Mouse (Mus musculus): ENCODE data around the gene Hoxa7. TPM values are rescaled to one million over a fixed set of nuclear protein-coding genes. Genes with fewer than 3 reads are reported as not detected.

The Hoxa7 gene
- total and polyA plus RNA-seq, 3 experiments = 0.25 to 0.50 (median 0.31) TPM

- DNase-seq = peak in 1 of 2 experiments; percentile 15
- intact Hi-C loops (cut with DNase I) = no loop called here
- TF ChIP-seq EP300 (IDR thresholded peaks at IDR 0.05; ENCODE audit: insufficient read depth, low read depth, low read length) = no peak
- TF ChIP-seq POLR2A (IDR thresholded peaks at IDR 0.05; ENCODE audit: insufficient read depth, low read depth, low read length) = no peak
- TF ChIP-seq CTCF (IDR thresholded peaks at IDR 0.05) = no peak
- Histone ChIP-seq H3K4me1 (ENCODE audit: control insufficient read depth, insufficient read depth, low read length) (no peaks in the 10 kb centered on the region), H3K27me3 (ENCODE audit: control insufficient read depth, insufficient read depth, low read length) (peaks cover 44% of the 10 kb centered on the region), H3K79me2 (replicated peaks; ENCODE audit: control insufficient read depth, insufficient read depth, low read length) (no peaks in the 10 kb centered on the region), H3K4me3 (no peak overlapping the region), H3K36me3 (ENCODE audit: control insufficient read depth, insufficient read depth, low read length) (no peaks in the 10 kb centered on the region), H3K9ac (ENCODE audit: low read depth, low read length) (no peak overlapping the region), H3K27ac (no peak overlapping the region)
- 9% methylated on average over 3 of the region's 3 CpGs for WGBS
Measured at GRCm38 (mm10) chr6:52246916-52247315, 25.3 kb upstream of the Hoxa7 start.

GRCm38 (mm10) chr6:52246403-52246803 lies 24.7 kb upstream of the Hoxa7 start:
- Histone ChIP-seq H3K36me3 (ENCODE audit: control insufficient read depth, insufficient read depth, low read length) (no peaks in the 10 kb centered on the region), H3K27me3 (ENCODE audit: control insufficient read depth, insufficient read depth, low read length) (peaks cover 42% of the 10 kb centered on the region), H3K4me1 (ENCODE audit: control insufficient read depth, insufficient read depth, low read length) (no peaks in the 10 kb centered on the region), H3K4me3 (no peak overlapping the region), H3K27ac (no peak overlapping the region), H3K9ac (ENCODE audit: low read depth, low read length) (no peak overlapping the region), H3K79me2 (replicated peaks; ENCODE audit: control insufficient read depth, insufficient read depth, low read length) (no peaks in the 10 kb centered on the region)
- no peak for TF ChIP-seq EP300 (IDR thresholded peaks at IDR 0.05; ENCODE audit: insufficient read depth, low read depth, low read length)
- no peak for TF ChIP-seq POLR2A (IDR thresholded peaks at IDR 0.05; ENCODE audit: insufficient read depth, low read depth, low read length)
- TF ChIP-seq CTCF (IDR thresholded peaks at IDR 0.05) = no peak
- intact Hi-C loops (cut with DNase I) = no loop called here
- WGBS = 5% methylated on average over 26 of the region's 26 CpGs
- peak in 1 of 2 experiments; percentile 46 for DNase-seq

- H3K4me3 ChIP-seq = no peak within 1 kb of the TSS
- no peak for DNase-seq
- no peaks in the 10 kb centered on the region for H3K79me2 ChIP-seq (replicated peaks; ENCODE audit: control insufficient read depth, insufficient read depth, low read length)
- no peak within 1 kb of the TSS for H3K9ac ChIP-seq (ENCODE audit: low read depth, low read length)
- intact Hi-C loops (cut with DNase I) = no loop called here
- no peaks in the 10 kb centered on the region for H3K36me3 ChIP-seq (ENCODE audit: control insufficient read depth, insufficient read depth, low read length)
- H3K4me1 ChIP-seq (ENCODE audit: control insufficient read depth, insufficient read depth, low read length) = no peaks in the 10 kb centered on the region
- no peak for TF ChIP-seq CTCF (IDR thresholded peaks at IDR 0.05)
- no peak for TF ChIP-seq POLR2A (IDR thresholded peaks at IDR 0.05; ENCODE audit: insufficient read depth, low read depth, low read length)
- no peak for TF ChIP-seq EP300 (IDR thresholded peaks at IDR 0.05; ENCODE audit: insufficient read depth, low read depth, low read length)
- 3% methylated on average over 20 of the region's 20 CpGs for WGBS
- peaks cover 40% of the 10 kb centered on the region for H3K27me3 ChIP-seq (ENCODE audit: control insufficient read depth, insufficient read depth, low read length)
- no peak within 1 kb of the TSS for H3K27ac ChIP-seq
Measured at GRCm38 (mm10) chr6:52245757-52246142, 24.1 kb upstream of the Hoxa7 start, which contains the start of gene Hoxa11. Gene Hoxa11, minus strand, starts transcription at chr6:52245810.

GRCm38 (mm10) chr6:52245040-52245756 lies 23.5 kb upstream of the Hoxa7 start:
- H3K27ac ChIP-seq = no peak overlapping the region
- no peak overlapping the region for H3K4me3 ChIP-seq
- TF ChIP-seq EP300 (IDR thresholded peaks at IDR 0.05; ENCODE audit: insufficient read depth, low read depth, low read length) (no peak), POLR2A (IDR thresholded peaks at IDR 0.05; ENCODE audit: insufficient read depth, low read depth, low read length) (no peak), CTCF (IDR thresholded peaks at IDR 0.05) (no peak)
- no peaks in the 10 kb centered on the region for H3K79me2 ChIP-seq (replicated peaks; ENCODE audit: control insufficient read depth, insufficient read depth, low read length)
- no peaks in the 10 kb centered on the region for H3K36me3 ChIP-seq (ENCODE audit: control insufficient read depth, insufficient read depth, low read length)
- no peak overlapping the region for H3K9ac ChIP-seq (ENCODE audit: low read depth, low read length)
- 4% methylated on average over 71 of the region's 71 CpGs for WGBS
- DNase-seq = peak in 1 of 2 experiments; percentile 41
- H3K4me1 ChIP-seq (ENCODE audit: control insufficient read depth, insufficient read depth, low read length) = no peaks in the 10 kb centered on the region
- intact Hi-C loops (cut with DNase I) = no loop called here
- H3K27me3 ChIP-seq (ENCODE audit: control insufficient read depth, insufficient read depth, low read length) = peaks cover 40% of the 10 kb centered on the region

GRCm38 (mm10) chr6:52244471-52245039 lies 22.9 kb upstream of the Hoxa7 start:
- intact Hi-C loops (cut with DNase I) = no loop called here
- no peak overlapping the region for H3K27ac ChIP-seq
- H3K79me2 ChIP-seq (replicated peaks; ENCODE audit: control insufficient read depth, insufficient read depth, low read length) = no peaks in the 10 kb centered on the region
- DNase-seq = peak in 1 of 2 experiments; percentile 22
- no peaks in the 10 kb centered on the region for H3K36me3 ChIP-seq (ENCODE audit: control insufficient read depth, insufficient read depth, low read length)
- peaks cover 43% of the 10 kb centered on the region for H3K27me3 ChIP-seq (ENCODE audit: control insufficient read depth, insufficient read depth, low read length)
- 6% methylated on average over 23 of the region's 23 CpGs for WGBS
- H3K4me3 ChIP-seq = no peak overlapping the region
- H3K9ac ChIP-seq (ENCODE audit: low read depth, low read length) = no peak overlapping the region
- TF ChIP-seq EP300 (IDR thresholded peaks at IDR 0.05; ENCODE audit: insufficient read depth, low read depth, low read length) = no peak
- no peak for TF ChIP-seq POLR2A (IDR thresholded peaks at IDR 0.05; ENCODE audit: insufficient read depth, low read depth, low read length)
- TF ChIP-seq CTCF (IDR thresholded peaks at IDR 0.05) = no peak
- H3K4me1 ChIP-seq (ENCODE audit: control insufficient read depth, insufficient read depth, low read length) = no peaks in the 10 kb centered on the region; the same call in 1 of the 2 replicates

GRCm38 (mm10) chr6:52243681-52244121 lies 22.0 kb upstream of the Hoxa7 start:
- Histone ChIP-seq H3K9ac (ENCODE audit: low read depth, low read length) (no peak overlapping the region), H3K27me3 (ENCODE audit: control insufficient read depth, insufficient read depth, low read length) (peaks cover 41% of the 10 kb centered on the region), H3K4me3 (no peak overlapping the region), H3K36me3 (ENCODE audit: control insufficient read depth, insufficient read depth, low read length) (no peaks in the 10 kb centered on the region), H3K79me2 (replicated peaks; ENCODE audit: control insufficient read depth, insufficient read depth, low read length) (no peaks in the 10 kb centered on the region), H3K27ac (no peak overlapping the region), H3K4me1 (ENCODE audit: control insufficient read depth, insufficient read depth, low read length) (no peaks in the 10 kb centered on the region; the same call in 1 of the 2 replicates)
- WGBS = 10% methylated on average over 12 of the region's 12 CpGs
- intact Hi-C loops (cut with DNase I) = no loop called here
- TF ChIP-seq POLR2A (IDR thresholded peaks at IDR 0.05; ENCODE audit: insufficient read depth, low read depth, low read length) (no peak), EP300 (IDR thresholded peaks at IDR 0.05; ENCODE audit: insufficient read depth, low read depth, low read length) (no peak), CTCF (IDR thresholded peaks at IDR 0.05) (no peak)
- peak in 1 of 2 experiments; percentile 16 for DNase-seq
